Mouse (Mus musculus) lung, postnatal 25 days (tissue): ENCODE measurements around the gene Egf.
"Not testable (repeated sequence)": the region's sequence is repeated elsewhere in the genome, so short reads cannot be mapped to it uniquely, and the experiment has no call there.

Source experiments
- DNase-seq: peaks from one replicate; pipeline ENCODE4 v3.0.0; 2022; ENCODE audit warnings: low spot score

The Egf gene

GRCm38 (mm10) chr3:129754650-129755604, at the start of gene Egf:
Gene Egf, minus strand, starts transcription at chr3:129755316.
- DNase-seq, result peak; percentile 8

DNA sequence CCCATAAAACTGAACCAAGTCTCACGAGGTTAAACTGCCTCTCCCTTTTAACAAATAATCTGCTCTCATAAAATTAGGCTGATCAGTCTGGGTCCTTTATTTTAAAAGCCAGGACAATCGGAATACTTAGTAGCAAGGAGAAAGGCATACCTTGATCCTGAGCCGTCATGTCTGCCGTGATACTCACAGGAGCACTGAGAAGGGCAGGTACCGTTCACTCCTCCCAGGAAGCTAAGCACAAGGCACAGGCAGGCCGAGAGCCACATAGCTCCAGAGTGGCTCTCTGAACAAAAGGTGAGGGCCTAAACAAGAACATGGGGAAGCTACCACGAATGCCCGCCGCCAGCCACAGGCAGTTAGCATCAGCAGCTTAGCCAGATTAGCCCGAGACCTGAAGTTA, 48.6 kb upstream of the Egf start, which contains the start of gene Lrit3:
TSS of gene Lrit3 (minus strand) at position 266 of the 400 bp plus-strand sequence.
- no peak for DNase-seq

DNA sequence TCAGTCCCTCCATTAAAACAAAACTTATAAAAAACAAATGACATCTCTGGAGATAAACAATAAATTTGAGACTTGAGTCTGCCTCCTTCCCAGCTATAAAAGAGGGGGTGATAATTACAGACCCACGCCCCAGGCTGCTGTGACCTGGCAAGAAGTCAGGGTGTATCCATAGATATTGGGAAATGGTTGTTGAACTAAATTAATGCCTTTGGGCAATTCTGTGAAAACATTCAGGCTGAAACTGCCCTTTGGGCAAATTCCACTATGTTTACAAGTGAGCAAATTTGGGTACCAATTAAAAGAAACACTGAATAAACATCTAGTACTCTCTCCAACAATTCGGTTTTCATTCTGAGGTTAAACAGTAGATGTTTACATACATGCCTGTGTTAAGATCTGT, 43.9 kb upstream of the Egf start:
- no peak for DNase-seq

GRCm38 (mm10) chr3:129798551-129798950, 43.4 kb upstream of the Egf start:
- no peak for DNase-seq

GRCm38 (mm10) chr3:129797341-129797740, 42.2 kb upstream of the Egf start:
- no peak for DNase-seq

GRCm38 (mm10) chr3:129793801-129794200, 38.7 kb upstream of the Egf start:
- DNase-seq, result no peak

GRCm38 (mm10) chr3:129782746-129783145, 27.6 kb upstream of the Egf start:
- no peak for DNase-seq

- DNase-seq, result no peak
Observed at GRCm38 (mm10) chr3:129781435-129781834, 26.3 kb upstream of the Egf start.

- DNase-seq, result no peak
Observed at GRCm38 (mm10) chr3:129771210-129771609, 16.1 kb upstream of the Egf start.

GRCm38 (mm10) chr3:129766971-129767794, 12.1 kb upstream of the Egf start:
- no peak for DNase-seq

- DNase-seq, result no peak
Observed at GRCm38 (mm10) chr3:129766106-129766505, 11.0 kb upstream of the Egf start.

GRCm38 (mm10) chr3:129757599-129757998, 2.5 kb upstream of the Egf start:
- not testable (repeated sequence) for DNase-seq

DNA sequence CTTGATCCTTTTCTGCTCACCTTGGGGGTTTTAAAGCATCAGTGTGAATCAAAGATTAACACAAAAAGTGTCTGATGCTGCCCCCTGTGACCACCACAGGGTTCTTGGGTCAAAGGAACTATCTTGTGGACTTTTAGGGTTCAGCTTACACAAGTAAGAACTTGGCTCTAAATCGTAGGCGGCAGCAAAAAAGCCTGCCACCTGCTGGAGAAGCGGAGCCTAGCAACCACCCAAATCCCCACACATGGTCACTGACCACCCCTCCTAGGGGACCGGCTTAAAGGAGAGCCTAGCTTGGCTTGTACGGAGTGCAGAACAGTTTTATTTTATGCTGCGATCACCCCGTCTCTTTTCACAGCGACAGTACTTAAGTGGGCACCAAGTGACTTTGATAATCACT, 10.3 kb downstream of the Egf start:
- DNase-seq, result peak; percentile 10

- DNase-seq, result no peak
Observed at GRCm38 (mm10) chr3:129742781-129743180, 12.3 kb downstream of the Egf start.

GRCm38 (mm10) chr3:129738291-129739183, 16.6 kb downstream of the Egf start:
- no peak for DNase-seq

DNA sequence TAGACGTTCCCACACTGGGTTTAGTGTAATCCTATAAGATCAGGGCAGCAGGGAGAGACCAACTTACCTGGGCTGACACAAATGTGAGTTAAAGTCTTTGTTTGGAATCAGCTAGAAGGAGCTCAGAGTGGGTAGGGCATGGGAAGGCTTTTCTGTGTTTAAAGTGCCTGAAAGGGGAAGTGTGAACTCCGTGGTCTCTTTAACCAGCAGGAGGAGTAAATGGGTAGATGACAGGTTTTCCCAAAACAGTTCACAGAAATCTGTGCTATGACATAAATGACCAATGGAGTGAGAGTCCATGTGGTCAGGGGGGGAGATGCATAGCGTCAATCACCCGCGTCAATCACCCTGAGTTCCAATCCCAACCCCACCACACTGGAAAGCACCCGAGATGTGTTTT, 23.5 kb downstream of the Egf start:
- DNase-seq, result no peak

DNA sequence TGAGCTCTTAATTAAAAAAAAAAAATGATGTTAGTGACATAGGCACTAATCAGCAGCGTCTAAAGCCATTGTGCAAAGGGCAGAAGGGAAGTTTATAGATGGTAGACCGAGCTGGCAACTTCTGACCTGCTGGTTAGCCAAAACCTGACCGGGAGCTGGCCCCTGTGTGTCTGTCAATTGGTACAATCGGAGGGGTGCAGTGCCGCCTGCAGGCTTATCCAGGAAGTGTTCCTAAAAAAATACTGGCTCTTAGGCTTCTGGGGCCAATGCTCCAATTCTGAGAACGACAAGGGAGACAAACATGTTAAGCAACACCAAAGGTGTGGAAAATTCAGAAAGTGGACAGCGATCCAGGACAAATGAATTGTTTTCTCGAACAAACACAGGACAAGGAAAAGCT, 24.7 kb downstream of the Egf start:
- peak; percentile 6 for DNase-seq

DNA sequence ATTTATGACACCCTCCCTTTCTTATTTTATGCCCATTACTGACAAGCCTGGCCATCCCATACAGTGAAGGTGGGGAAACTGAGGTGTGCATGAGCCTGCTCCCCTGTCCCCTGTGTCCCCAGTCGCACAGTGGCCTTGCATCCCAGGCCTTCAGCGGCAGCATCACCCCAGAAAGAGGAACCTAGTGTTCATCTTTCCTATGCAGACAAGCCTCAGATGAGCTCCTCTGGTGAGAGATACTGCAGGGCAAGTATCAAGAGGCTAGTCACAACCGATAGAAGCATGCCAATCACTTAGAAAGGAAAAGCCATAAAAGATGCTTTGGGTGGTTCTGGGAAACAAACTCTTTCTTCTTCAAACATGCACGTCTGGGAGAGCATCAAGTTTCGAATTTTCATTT, 25.2 kb downstream of the Egf start:
- DNase-seq, result no peak

DNA sequence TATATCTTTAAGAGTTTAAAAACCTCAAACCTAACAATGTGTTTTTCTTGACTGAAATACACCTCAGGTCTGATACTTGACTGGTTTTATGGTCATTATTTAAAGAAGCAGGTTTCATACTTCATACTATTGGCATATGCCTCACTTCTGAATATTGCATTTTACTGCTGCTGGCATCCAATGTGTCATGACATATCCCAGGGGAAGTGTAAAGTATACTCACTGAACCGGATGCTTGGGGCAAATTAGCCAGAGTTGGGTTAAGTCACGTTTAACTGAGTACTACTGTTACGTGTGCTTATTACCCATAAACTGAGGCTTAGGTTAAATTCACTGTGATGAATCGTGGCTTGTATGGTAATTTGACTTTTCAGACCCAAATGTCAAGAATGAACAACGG, 29.5 kb downstream of the Egf start:
- DNase-seq, result no peak

GRCm38 (mm10) chr3:129724961-129725501, 30.1 kb downstream of the Egf start:
- DNase-seq, result peak; percentile 92

DNA sequence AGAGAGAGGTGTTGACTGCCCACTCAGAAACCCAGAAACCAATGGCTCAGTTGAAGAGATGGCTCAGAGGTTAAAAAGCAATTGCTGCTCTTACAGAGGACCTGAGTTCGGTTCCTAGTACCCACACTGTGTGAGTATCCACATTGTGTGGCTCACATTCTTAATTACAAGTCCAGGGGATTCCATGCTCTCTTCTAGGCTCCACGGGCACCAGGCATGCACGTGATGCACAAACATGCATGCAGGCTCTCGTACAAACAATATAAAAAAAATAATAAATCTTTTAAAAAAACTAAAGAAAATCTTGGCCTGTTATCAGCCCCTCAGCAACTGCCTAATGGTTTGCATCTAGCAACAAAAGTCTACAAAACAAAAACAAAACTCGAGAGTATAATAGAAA, 30.6 kb downstream of the Egf start:
- DNase-seq, result no peak

- DNase-seq, result no peak
Observed at GRCm38 (mm10) chr3:129723311-129723710, 31.8 kb downstream of the Egf start.
